Mouse (Mus musculus) spleen, adult 18-20 months (tissue): ENCODE data around the gene Myh6.
A peak's percentile ranks its signal among the peaks of the same experiment; 100 is the strongest.
"Not testable (repeated sequence)": the region's sequence is repeated elsewhere in the genome, so short reads cannot be mapped to it uniquely, and the experiment has no call there.

Experiments used
- DNase-seq, 2 experiments: peaks; one replicate each; pipeline ENCODE4 v3.0.0; 2022; ENCODE audit warnings: mixed read lengths in 2 of 2

The Myh6 gene

DNA sequence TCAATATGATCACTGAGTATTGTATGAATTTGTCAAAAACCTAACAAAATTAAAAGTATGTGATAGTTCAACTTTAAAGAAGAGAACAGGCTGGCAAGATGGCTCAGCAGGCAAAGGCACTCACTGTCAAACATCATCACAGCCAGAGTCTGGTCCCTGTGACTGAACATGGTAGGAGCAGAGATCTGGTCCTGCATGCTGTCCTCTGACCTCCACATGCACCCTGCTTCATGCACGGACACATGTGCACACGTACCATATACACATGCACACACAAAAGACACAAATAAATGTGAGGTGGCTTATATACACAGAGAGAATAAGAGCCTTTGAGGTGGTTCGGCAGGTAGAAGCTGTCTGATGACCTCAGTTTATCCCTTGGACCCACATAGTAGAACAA is 11.2 kb downstream of the Myh6 start:
- DNase-seq: no peak

- no peak for DNase-seq
Measured at GRCm38 (mm10) chr14:54954474-54954873, 12.3 kb downstream of the Myh6 start.

GRCm38 (mm10) chr14:54953664-54954206 is 13.0 kb downstream of the Myh6 start:
- DNase-seq: no peak

- DNase-seq: no peak
Measured at GRCm38 (mm10) chr14:54951587-54951986, 15.1 kb downstream of the Myh6 start.

- DNase-seq: no peak
Measured at GRCm38 (mm10) chr14:54950493-54950892, 16.2 kb downstream of the Myh6 start.

DNA sequence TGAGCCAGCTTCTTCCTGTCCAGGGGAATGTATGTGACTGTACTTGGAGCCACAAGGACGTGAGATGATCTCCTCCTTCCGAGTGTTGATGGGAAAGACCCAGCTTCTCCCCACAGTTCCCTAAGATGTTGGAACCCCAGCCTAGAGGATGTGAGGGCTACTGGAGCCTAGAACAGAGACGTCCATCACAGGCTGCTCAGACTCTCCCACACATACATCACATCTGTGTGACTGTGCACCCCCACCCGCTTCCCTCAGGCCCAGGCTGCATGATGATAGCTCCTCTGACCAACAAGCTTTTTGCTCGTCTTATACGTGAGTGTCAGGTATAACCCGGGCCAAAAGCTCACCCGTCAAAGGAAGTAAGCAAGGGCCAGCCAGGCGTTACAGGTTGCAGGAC is 17.9 kb downstream of the Myh6 start:
- no peak for DNase-seq

- DNase-seq: not testable (repeated sequence)
Measured at GRCm38 (mm10) chr14:54947008-54947407, 19.7 kb downstream of the Myh6 start.

DNA sequence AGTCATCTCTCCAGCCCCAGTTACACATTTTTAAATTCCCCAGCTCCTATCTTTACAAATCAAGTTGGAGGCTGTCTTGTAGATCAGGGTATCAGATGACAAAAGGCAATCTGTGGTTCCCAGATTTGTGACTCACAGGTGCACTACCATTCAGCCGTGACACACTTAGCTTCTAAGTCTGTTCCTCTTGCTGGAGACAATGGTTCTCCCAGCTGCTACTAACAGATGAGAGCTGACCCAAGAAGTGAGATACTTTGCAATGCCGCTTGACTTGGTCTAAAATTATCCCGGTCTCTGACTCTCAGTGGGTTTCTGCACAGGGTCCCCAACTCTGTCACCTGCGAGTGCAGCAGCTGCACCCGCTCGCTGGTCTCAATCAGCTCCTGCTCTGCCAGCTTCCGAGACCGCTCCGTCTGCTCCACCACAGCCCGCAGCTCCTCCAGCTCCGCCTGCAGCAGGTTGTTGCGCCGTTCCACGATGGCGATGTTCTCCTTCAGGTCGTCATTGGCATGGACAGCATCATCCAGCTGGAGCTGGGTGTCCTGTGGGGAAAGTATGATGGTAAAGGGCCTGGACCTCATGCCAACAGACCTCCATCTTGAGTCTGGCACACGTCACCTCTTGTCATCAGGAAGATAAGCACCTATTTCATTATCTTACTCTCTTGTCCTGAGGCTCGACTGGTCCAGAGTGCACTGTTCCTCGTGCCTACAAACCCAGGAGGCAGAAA is 20.6 kb downstream of the Myh6 start:
- DNase-seq: no peak

DNA sequence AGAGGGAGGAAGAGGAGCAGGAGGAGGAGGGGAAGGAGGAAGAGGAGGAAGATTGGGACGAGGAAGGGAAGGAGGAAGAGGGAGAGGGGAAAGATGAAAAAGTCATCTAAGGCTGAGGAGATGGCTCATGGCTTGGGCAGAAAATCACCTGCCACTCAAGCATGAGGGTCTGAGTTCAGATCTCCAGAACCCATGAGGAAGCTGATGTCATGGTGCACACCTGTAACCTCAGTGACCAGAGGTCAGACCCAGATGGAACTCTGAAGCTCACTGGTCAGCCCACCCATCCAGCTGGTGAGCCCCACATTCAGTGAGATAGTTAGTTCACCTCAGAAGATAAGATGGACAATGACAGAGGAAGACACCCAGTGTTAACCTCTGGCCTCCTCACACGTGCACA is 21.8 kb downstream of the Myh6 start:
- DNase-seq: no peak

DNA sequence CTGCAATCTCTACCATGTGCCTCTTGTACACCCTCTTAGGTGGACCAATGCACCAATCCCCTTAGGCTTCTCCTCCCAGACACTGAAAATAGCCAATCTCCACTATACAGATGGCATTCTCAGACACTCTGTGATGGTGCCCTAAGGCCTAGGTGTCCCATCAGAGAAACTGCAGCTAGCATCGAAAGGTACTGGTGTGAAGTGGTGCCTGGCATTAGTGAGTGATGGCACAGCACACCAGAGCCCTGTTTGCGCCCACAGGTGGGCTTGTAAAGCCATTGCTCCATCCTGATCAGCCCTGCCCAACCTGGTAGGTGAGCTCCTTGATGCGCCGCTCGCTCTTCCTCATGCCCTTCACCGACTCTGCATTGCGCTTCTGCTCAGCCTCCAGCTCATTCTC is 22.8 kb downstream of the Myh6 start:
- DNase-seq: no peak

GRCm38 (mm10) chr14:54942479-54942878 is 24.2 kb downstream of the Myh6 start:
- no peak for DNase-seq

GRCm38 (mm10) chr14:54941024-54941978 is 25.4 kb downstream of the Myh6 start:
- DNase-seq: no peak

GRCm38 (mm10) chr14:54940176-54940530 is 26.6 kb downstream of the Myh6 start:
- no peak for DNase-seq

GRCm38 (mm10) chr14:54939434-54940175 is 27.1 kb downstream of the Myh6 start:
- peak; percentile 25 to 58 for DNase-seq

DNA sequence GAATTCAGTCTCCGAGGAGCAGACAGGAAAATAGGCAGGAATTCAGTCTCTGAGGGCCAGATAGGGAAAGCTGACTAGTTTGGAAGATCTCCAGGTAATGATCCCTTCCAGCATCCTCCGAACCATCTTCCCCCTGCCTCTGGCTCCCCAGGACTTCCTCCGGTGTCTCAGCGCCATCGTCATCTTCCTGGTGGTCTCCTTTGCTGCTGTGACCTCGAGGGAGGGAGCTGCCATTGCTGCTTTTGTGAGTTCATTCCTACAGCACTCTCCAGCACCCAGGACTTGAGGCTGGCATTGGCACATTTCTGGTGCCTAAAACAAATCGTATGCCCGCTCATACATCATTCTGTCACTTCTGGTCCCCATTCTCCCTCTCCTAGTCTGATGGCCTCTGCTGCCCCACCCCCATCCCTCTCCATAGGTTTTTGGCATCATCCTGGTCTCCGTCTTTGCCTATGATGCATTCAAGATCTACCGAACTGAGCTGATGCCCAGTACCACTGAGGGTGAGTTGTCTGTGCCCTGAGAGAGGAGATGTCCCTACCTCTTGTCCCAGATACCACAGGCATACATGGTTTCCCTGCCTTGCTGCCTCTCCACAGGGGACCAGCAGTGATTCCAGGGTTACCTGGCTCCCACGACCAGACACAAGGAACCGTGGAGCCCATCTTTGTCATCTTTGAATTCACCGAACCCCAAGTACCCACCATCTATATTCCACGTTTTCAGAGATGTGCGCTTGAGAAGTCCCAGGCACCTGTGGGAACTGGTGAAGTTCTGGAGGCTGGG is 28.1 kb downstream of the Myh6 start:
- DNase-seq: no peak

GRCm38 (mm10) chr14:54937361-54938182 is 29.2 kb downstream of the Myh6 start:
- DNase-seq: no peak

DNA sequence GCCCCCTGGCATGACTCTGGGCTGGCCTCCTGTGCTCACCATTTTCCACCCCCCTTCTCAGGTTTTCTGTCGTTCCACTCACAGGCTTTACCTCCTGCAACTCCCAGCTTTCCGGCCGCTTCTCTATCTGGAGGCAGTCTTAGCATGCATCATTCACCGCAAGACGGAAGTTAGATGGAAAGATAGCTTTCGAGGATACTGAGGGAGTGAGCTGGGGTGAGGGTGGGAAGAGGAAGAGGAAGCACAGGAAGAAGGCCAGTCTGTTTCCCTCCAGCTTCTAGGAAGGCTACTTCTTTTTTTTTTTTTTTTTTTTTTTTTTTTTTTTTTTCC is 29.9 kb downstream of the Myh6 start:
- DNase-seq: no peak

DNA sequence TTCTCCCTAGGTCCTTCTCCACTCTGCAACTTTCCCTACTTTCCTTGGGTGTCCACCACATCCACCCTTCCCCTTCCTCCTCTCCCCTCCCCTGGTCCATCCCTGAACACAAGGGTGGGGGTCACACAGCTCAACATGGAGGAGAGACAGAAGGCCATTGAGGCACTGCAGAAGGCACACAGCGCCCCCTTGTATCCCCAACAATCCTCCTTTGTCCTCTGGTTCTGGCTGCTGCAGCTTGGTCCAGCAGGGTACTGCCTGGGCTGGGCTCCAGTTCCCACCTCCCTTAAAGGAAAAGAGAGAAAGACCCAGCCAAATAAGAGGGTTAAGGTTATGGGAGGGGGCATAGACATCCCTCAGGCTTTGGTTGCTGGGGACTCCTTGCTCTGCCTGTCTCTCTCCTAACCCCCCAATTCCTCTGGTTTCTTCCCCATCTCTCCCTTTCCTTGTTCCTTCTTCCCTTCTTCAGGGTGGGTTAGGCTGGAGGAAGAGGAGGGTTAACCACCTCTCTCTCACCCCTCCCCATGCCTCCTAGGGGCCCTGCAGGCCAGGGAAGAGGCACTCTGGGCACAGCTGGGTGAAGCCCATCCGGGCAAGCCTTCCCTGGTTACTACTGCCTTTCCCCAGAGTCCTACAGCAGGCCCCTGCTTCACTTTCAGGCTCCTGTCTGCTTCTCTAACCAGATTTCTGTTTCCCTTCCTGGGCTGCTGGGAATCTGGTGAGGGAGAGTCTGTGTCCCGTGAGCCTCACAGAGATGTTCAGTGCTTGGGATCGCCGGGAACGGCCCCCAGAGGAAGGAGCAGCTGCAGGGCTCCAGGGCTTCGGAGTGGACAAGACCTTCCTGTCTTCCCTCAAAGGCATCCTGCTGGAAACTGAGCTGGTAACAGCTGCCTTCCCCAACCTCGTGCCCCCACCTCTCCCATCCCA is 30.6 kb downstream of the Myh6 start, which contains the start of gene Cmtm5:
Gene Cmtm5, plus strand, starts transcription at position 358 of the 927 bp plus-strand sequence.
- DNase-seq: no peak

GRCm38 (mm10) chr14:54932645-54933150 is 34.0 kb downstream of the Myh6 start, which contains the start of gene Il25:
Il25 (plus strand) TSS chr14:54932695.
- DNase-seq: no peak

- no peak for DNase-seq
Measured at GRCm38 (mm10) chr14:54930431-54930830, 36.3 kb downstream of the Myh6 start.
